Mouse (Mus musculus) heart, postnatal 36 days (tissue): ENCODE measurements around the gene Cdc6. TPM values are rescaled to one million over a fixed set of nuclear protein-coding genes. Genes with fewer than 3 reads are reported as not detected.

Experiments
- DNase-seq, 2 experiments: peaks; one replicate each; pipeline ENCODE4 v3.0.0; 2021 to 2022
- intact Hi-C: fragments of 180-260 bp; cut with DNase I; formaldehyde crosslinking; loops from one replicate; pipeline ENCODE4 v1.15.1; 2025
- total RNA-seq, 2 experiments: library from RNA; stranded (reverse); gene quantifications; 2 replicates each; pipeline ENCODE4 v1.2.3; 2021

Gene Cdc6
- total RNA-seq, 2 experiments from 2014 or later: 0.14 to 0.49 TPM

GRCm38 (mm10) chr11:98970191-98970925 is 62.8 kb downstream of the Cdc6 start:
- peak in 1 of 2 experiments; percentile 8 for DNase-seq
- intact Hi-C loops: loop anchor here (5.0 kb wide), 1 partner anchor 108 kb away; the partner anchor contains the start of gene Wipf2

GRCm38 (mm10) chr11:98971316-98972031 is 63.9 kb downstream of the Cdc6 start:
- intact Hi-C loops: loop anchor here (1.0 to 5.0 kb wide), 3 partner anchors 38 to 109 kb away; partner anchors contain the start of gene Wipf2
- peak; percentile 65 to 69 for DNase-seq

- intact Hi-C loops: loop anchor here (1.0 to 5.0 kb wide), 3 partner anchors 39 to 110 kb away; partner anchors contain the start of gene Wipf2
- peak; percentile 90 to 93 for DNase-seq
Observed at GRCm38 (mm10) chr11:98972215-98972614, 64.6 kb downstream of the Cdc6 start.

GRCm38 (mm10) chr11:98972801-98973360 is 65.3 kb downstream of the Cdc6 start:
- intact Hi-C loops: loop anchor here (1.0 to 5.0 kb wide), 3 partner anchors 40 to 111 kb away; partner anchors contain the start of gene Wipf2
- DNase-seq: no peak

Other genes with a start within 250 kb of the Cdc6 start
- gene Gsdma, start 243.4 kb upstream of the Cdc6 start, total RNA-seq: not detected
- 100 to 1,000 TPM; 102 to 104 TPM for gene Psmd3, start 225.2 kb upstream of the Cdc6 start, total RNA-seq
- not detected for gene Csf3, start 206.5 kb upstream of the Cdc6 start, total RNA-seq
- gene Med24, start 178.4 kb upstream of the Cdc6 start, total RNA-seq: 10 to 100 TPM; 45.2 to 52.7 TPM
- 100 to 1,000 TPM; 100 to 111 TPM for gene Thra, start 167.2 kb upstream of the Cdc6 start, total RNA-seq
- gene Nr1d1, start 132.5 kb upstream of the Cdc6 start, total RNA-seq: 100 to 1,000 TPM; 104 to 107 TPM
- 10 to 100 TPM; 74.4 to 75.3 TPM for gene Msl1, start 112.3 kb upstream of the Cdc6 start, total RNA-seq
- 10 to 100 TPM; 26.1 to 26.2 TPM for gene Casc3, start 102.9 kb upstream of the Cdc6 start, total RNA-seq
- gene Rapgefl1, start 71.0 kb upstream of the Cdc6 start, total RNA-seq: under 1 TPM; 0.57 to 0.72 TPM
- gene Wipf2, start 44.2 kb upstream of the Cdc6 start, total RNA-seq: 10 to 100 TPM in 1 of 2 experiments, 1 to 10 TPM in 1; 8.1 to 10.2 TPM
- gene Rara, start 20.0 kb downstream of the Cdc6 start, total RNA-seq: 10 to 100 TPM; 10.5 to 13.6 TPM
- under 1 TPM; 0.33 to 0.36 TPM for gene Gjd3, start 75.2 kb downstream of the Cdc6 start, total RNA-seq
- gene Top2a, start 116.4 kb downstream of the Cdc6 start, total RNA-seq: 1 to 10 TPM; 3.9 to 4.6 TPM
- gene Igfbp4, start 133.4 kb downstream of the Cdc6 start, total RNA-seq: 10 to 100 TPM; 80.6 to 93.5 TPM
- gene Tns4, start 181.5 kb downstream of the Cdc6 start, total RNA-seq: under 1 TPM; 0.27 to 0.36 TPM
- under 1 TPM; 0.38 to 0.58 TPM for gene Ccr7, start 247.3 kb downstream of the Cdc6 start, total RNA-seq